Mouse (Mus musculus) granulocyte monocyte progenitor cell, adult 5-6 weeks (primary cell): ENCODE data around the gene Muc13. TPM values are rescaled to one million over a fixed set of nuclear protein-coding genes. Genes with fewer than 3 reads are reported as not detected.

ENCODE experiments used
- ATAC-seq: replicated peaks from 2 replicates; pipeline ENCODE4 v1.8.0; 2016; ENCODE audit warnings: mild to moderate bottlenecking, moderate TSS enrichment, inconsistent platforms; ENCODE audit not compliant: poor library complexity, severe bottlenecking
- total RNA-seq, 2 experiments: library from RNA; stranded (forward) in 1 of 2; stranded (reverse) in 1 of 2; fragments of 200-712, 200-1000 nt in 1 of 2; fragments of >200 nt in 1 of 2; fragmentation: Nextera tagmentation in 1 of 2; gene quantifications; 2 replicates each; pipeline ENCODE4 v1.2.3; 2014 to 2017

Gene Muc13
- total RNA-seq (2014; fragmentation: Nextera tagmentation) (41.1 and 69.5 TPM in 2 replicates), total RNA-seq (2017) (53.2 and 60.5 TPM in 2 replicates)

DNA sequence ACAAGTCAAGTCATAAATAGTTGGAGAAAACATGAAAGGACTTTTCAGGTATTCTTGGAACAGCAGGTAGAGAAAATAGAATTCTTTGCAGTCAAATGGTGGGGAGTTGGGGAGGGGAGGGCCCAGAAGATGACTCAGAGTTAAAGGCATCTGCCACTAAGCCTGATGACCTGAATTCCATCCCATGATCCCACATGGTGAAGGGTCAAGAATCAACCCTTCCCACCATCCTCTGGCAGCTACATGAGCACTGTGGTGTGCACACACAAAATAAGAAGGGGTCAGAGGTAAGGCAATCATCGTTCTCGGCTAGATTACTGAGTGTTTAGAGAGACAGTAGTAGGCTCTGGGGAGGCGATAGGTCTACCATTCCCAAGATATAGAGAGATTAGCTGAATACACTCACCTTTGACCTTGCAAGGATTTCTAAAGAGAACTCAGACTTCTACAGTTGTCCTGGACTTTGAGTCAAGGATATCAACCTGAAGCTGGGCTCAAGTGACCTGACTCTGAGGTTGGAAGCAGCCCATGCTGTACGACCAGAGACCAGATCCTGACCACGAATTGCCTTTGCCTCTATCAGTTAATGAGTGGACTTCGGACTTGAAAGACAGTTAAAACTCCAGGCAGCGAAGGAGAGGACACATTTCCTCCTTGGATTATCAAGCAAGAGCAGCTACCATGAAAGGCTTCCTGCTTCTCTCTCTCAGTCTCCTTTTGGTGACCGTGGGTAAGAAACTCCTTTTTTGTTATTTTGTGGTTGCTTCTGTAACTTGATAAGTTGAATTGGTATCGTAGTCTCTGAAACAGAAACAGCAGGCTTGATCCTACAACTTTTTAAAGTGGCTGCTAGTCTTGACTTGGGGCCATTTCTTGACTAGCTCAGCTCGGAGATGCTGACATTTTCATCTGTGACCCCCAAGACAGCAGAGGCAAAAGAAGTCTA lies at the start of gene Muc13:
Gene Muc13 (plus strand): TSS at position 192 of the 946 bp plus-strand sequence.
- ATAC-seq: no peak

DNA sequence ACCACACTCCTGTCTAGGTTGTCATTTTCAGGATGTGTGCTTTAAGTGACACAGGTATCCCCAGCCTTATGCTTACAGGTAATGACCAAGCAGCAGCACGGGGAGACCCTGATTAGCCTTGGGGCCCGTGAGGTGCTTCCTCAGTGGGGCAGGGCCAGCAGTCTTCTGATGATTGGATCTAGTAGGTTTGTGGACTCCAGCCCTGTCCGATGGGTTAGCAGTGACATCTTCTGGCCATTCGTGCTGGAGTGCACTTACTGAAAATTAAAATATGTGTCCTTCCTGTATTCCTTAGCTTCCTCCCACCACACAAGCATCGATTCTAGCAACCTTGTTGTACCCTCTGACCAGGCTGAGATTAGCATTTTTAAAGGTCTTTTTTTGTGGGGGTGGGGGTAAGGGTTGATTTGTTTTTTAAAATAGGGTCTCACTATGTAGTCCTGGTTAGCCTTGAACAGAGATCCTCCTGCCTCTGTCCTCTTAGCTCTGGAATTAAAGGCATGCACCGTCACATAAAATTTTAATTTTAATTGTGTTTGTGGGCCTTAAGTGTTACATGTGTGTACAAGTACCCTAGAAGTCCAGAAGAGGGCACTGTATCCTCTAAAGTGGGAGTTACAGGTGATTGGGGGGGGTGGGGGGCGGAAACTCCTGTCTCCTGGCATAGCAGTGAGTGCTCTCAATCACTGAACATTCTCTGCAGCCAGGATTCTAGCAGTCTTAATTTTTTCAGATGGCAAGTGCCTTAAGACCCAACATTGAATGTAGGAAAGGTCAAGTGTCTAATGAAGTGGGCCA lies 49.0 kb upstream of the Muc13 start:
- ATAC-seq: peak; percentile 30

DNA sequence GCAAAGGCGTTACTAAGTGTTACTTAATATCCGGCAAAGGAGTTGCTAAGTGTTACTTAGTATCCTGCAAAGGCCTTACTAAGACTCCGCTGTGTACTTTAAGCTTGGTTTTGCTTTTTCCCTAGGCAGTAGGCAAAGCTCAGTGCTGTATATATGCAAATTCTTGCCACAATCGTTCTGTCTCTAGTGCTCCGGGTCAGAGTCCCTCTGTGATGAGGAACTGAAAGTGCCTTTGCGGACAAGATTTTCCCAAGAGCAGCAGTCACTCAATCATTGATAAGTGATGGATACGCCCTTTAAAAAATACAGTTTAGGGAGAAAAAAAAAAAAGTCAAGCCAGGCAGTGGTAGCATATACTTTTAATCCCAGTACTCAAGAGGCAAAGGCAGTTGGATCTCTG lies 48.4 kb upstream of the Muc13 start:
- ATAC-seq: peak; percentile 71

DNA sequence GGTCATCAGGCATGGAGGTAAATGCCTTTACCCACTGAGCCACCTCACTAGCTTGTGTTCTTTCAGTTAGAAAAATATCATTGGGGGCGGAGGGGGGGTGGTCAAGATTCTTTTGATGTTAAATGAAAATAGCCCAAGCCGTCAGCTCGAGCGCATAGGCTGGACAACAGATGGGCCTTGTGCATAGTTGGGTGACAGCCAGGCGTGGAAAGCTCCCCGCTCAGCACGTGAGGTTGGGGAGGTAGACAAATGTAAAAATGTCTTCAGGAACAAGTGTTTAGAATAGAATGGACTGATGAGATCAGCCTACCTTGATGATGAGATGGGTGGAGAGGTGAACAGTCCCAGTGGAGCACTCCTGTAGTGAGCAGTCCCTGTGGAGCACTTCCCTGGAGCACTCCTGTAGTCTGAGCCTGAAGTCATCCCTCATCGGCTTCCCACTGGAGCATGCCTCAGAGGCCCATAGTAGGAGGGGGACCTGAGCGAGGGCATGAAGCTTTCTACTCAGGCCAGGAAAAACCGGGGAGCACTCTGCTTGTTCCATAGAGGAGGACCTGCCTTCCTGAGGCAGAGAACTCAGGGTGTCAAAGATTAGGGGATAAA lies 47.7 kb upstream of the Muc13 start:
- no peak for ATAC-seq

DNA sequence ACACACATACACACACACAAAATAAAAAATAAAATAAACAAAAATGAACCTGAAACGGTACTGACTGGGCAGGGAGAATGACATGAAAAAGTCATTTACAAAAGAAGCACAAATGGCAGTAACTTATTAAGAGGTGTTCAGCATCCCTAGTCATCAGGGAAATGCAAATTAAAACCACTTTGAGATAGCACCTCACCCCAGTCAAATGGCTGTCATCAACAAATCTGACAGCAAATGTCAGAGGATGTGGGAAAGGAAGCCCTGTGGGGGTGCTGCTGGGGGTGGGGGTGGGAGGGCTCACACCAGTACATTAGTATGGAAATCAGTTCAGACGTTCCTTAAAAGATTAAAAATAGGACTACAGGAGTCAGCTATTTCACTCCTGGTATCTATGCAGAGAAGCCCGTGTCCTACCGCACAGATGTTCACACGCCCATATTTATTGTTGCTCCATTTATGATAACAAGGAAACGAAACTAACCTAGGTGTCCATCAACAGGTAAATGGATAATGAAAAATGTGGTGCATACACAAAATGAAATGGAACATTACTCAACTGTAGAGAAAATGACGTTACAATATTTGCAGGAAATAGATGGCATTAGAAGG lies 46.4 kb upstream of the Muc13 start:
- no peak for ATAC-seq

DNA sequence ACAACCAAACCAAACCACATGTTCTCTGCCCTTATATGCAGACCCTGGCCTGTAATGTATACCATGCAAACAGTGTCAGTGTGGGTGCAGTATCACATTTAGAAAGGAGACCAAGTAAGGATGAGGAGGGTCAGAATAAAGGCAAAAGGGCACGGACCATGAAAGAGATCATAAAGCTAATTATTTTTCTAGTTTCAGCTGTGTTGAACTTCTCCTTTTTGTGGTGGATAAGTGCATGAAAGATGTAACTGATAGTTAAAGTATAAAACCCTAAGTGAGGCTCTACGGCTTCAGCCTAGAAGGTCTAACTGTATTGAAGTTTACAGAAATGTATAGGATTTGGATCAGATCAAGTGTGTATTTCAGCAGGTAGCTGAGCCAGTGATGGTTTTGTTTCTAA lies 45.8 kb upstream of the Muc13 start:
- peak; percentile 26 for ATAC-seq

DNA sequence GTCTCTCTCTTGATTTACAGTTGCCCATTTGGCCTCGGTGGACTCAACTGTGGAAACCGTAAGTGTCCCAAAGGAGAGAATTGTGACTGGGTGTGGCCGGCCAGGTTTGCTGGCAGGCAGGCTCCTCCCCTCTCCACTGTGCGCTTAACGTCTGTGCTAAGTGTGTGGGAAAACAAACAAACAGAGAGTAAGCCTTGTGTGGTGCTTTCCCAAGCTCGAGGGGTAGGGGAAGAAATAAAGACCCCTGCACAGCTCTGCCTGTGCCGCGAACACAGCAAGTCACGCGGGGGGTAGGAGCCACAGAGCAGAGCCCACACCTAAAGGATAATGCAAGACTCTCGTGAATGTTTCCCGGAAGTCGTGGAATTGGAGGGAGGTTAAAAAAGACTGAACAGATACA lies 42.7 kb upstream of the Muc13 start:
- ATAC-seq: no peak

DNA sequence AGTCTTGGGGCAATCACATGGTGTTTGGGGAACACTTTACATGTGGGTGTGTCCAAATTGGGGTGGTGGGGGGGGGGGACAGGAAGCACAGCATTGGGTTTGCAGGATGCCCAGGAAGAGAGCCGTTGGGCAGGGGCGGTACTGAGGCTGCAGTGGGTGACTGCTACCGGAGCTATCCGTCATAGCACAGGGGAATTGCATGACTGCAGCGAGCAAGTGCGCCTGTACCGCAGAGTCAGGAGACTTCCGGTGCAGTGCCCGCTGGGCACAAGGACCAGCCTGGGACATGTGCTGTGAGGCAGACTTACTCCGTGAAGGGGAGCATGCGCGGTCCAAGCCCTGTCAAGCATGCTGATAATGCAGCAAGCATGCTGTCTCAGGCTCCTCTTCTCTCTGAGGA lies 42.2 kb upstream of the Muc13 start:
- ATAC-seq: peak; percentile 67

DNA sequence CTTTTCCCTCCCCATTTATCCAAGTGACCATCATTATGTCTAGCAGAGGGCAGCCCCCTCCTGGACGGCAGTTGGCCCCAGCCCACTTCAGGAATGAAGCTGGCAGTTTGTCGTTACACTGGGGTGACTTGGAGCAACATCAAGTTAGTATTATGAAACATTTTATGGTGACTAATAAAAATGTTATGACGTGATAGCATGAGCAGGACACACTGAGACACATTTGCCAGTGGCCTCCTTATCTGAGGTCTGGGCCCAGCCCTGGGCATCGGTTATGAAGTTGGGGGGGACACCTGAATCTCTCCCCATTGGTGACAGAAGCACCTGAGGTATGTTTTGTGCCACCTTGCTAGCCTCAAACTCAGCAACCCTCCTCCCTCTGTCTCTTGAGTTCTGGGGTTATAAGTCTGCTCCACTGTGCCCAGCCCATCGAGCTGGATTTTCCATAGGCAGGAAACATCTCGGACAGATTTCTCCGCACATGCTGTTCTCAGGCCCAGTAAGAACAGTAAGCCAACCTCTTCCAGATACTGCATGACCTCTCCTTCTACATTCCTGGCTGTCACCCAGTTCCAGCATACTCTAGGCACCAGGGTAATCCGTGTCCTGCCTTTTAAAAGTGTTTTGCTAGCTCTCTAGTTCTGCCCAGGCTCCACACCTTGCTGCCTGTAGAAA lies 40.8 kb upstream of the Muc13 start:
- peak; percentile 31 for ATAC-seq

DNA sequence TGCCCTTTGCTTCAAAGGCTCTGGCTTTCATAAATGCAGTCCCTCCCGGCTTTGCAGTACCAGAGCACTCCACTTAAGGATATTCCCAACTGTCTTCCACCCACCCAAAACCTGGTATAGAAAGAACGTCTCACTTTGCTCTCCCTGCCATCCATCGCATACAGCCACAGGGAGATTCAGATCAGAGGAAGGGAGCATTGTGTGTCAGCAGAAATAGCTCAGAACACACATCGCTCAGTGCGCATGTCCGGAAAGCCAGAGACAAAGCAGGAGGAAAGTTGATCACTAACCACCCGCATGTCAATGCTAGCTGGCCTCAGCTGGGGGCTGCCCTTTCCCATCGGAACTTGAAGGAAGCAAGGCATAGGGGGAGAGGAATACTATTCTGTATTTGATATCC lies 38.5 kb upstream of the Muc13 start:
- ATAC-seq: no peak

DNA sequence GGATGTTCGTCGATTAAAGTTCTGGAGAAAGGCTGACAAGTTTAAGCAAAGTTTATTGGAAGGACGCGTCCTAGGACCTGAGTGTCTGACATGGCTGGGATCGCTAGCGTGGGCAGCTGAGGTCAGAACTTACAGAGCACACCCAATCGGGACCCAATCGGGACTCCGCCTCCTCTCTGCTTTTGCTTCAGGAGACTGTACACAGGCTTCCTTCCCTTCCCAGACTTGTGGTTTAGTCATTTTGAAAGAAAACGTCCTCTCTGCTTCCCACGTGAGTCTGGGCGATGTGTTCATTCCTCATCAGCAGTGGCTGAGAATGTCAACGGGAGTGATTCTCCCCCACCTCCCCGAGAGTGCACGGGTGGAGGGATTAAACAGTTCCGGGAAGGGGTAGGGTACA lies 37.9 kb upstream of the Muc13 start:
- ATAC-seq: peak; percentile 48

DNA sequence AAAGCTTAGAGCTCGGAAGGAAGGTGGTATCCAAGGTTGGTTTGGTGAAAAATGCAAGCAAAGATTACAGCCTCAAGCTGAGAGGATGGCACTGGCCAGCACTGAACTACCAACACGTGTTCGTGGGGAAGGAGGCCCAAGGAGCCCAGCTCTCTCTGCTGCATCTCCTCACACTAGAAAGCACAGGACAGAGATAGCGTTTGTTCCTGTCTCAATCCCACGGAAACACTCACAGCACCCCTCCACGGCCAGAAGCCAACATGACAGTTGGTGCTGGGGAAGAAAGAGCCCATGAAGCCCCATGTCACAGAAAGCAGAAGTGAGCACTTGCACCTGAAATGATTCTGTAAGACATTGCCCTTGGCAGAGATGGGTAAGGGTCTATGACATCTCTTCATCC lies 37.4 kb upstream of the Muc13 start:
- ATAC-seq: peak; percentile 54

DNA sequence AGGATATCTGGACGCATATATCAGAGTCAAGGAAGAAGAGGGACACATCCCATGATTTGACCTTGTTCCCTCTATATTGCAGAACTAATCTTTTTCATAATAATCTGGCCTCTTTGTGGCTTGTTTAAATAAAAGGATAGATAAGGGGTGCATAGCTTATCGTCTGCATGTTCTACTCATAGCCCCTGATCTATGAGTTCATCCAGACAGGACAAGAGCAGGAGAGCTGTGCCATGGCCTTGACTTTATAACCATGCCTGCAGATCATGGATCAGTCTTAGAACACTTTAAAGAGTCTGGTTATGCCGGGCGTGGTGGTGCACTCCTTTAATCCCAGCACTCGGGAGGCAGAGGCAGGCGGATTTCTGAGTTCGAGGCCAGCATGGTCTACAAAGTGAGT lies 34.6 kb upstream of the Muc13 start:
- ATAC-seq: no peak

DNA sequence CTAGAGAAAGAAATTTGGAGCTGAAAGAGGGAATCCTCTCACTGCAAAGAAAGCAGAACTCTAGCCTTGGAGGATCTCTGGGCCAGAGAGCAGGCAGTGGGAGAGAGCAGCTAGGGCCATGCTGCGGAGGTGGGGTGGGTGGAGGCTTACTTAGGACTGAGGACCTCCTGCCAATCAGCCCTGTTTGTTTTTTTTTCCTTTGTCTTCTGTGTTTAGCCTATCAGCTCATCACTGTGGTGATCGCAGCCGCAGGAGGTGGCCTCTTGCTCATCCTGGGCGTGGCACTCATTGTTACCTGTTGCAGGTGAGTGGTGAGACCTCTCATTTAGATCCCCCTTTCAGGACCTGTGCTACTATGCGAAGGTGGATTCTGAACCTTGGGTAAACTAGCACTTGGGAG lies 33.3 kb upstream of the Muc13 start:
- no peak for ATAC-seq

DNA sequence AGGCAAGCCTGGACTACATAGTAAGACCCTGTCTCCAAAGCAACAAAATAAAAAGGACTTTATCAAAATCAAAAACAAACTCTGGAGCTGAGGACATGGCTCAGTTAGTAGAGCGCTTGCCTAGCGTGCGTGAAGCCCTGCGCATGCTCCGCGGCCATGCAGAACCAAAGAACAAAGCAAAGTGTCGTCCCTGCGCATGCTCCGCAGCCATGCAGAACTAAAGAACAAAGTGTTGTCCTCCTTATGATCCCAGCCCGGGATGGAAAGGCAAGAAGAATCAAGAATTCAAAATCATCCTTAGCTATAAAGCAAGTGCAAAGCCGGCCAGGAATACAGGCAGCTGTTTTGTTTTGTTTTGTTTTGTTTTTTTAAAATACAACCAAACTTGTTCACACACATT lies 32.8 kb upstream of the Muc13 start:
- no peak for ATAC-seq

DNA sequence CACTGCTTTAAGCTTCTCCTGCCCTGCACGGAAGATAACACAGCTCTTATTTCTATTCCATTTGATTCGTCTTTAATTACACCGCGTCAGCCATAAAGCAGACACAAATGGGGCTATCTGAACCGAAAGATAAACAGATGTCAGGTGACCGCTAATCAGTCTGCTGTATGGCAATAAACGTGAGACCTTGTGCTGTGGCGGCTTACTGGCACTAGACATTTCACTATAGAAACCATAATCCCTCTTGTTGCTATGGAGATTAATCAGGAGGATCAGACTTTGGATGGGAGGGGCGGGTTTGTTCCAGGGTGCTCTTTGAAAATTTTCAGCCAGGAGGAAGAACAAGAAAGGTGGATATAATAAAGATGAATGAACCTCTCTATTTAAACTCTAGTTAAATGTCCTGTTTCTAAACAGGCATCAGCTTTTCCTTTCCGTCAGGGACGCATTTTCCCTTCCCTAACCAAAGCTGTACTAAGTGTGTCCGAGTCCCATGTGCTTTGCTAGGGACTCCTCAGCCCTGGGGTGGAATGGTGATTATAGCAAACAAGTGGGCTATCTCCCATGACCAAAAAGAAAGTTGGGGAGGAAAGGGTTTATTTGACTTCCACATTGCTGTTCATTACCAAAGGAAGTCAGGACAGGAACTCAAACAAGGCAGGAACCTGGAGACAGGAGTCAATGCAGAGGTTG lies 29.2 kb upstream of the Muc13 start:
- ATAC-seq: no peak

DNA sequence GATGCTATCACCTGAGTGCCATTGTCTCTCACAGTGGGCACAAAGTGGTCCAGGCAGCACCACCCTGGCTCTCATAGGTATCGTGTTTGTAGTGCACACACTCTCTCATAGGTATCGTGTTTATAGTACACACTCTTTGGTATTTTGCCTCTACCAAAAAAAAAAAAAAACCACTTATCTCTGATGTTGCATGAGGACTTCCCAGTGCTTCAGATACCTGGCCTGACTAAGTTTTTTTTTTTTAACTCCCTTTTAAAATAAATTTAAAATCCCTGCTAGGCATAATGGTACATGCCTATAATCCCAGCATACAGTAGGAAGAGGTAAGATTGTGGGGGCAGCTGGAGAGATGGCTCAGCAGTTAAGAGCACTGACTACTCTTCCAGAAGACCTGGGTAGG lies 28.4 kb upstream of the Muc13 start:
- no peak for ATAC-seq

DNA sequence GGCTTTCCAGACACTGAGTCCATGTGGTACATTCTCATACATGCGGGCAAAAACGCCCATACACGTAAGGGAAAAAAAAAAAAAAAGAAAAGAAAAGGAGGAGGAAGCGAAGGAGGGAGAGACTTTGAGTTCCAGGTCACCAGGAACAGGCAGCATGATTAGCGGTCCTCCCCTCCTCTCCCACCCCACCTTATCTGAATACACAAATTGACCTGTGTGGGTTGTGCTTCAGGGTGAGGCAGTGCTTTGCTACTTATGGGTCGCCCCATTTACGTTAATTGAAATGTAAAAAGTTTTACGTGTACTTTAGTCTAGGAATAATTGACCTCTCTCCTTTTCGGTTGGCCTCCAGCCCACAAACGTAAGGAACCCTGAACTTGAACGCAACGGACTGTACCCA lies 27.5 kb upstream of the Muc13 start:
- ATAC-seq: no peak

DNA sequence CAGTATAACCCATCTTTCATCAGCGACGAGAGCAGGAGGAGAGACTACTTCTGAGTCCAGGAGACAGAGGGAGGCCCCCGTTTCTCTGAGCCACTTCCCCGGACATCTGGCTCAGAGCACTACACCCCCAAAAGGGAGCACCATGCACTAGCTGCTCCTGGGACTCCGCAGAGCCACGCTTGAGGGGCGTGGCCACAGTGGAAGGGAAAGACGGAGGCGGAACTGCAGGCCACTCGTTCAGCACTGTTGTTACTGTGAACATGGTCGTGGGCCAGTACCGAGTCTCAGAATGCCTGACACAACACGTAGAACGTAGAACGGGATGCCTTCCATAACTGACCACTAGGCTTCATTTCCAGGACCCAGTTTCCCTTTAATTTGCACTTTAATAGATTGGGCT lies 27.1 kb upstream of the Muc13 start:
- ATAC-seq: no peak
